Mouse (Mus musculus) liver, embryonic 13.5 days (tissue): Measurements from ENCODE around the gene Rpl10a. TPM values are rescaled to one million over a fixed set of nuclear protein-coding genes. Genes with fewer than 3 reads are reported as not detected.

Source experiments
- ATAC-seq: fragments of 200-750 bp; cut with Nextera tagmentation; 2 replicates; pipeline ENCODE4 v1.8.0; 2017; ENCODE audit warnings: low read depth, mild to moderate bottlenecking, moderate number of reproducible peaks, moderate library complexity
- DNase-seq: peaks from one replicate; pipeline ENCODE4 v3.0.0; 2022
- H3K27ac ChIP-seq: fragments of 300-500 bp; sonication (generic); 2 replicates; pipeline ENCODE4 v1.5.1; 2015; ENCODE audit warnings: moderate library complexity, mild to moderate bottlenecking, inconsistent platforms
- H3K27me3 ChIP-seq: fragments of 300-500 bp; sonication (generic); 2 replicates; pipeline ENCODE4 v1.6.1; 2015; ENCODE audit warnings: mild to moderate bottlenecking, inconsistent platforms
- H3K36me3 ChIP-seq: fragments of 300-500 bp; sonication (generic); 2 replicates; pipeline ENCODE4 v1.6.1; 2015; ENCODE audit warnings: mild to moderate bottlenecking, inconsistent platforms
- H3K4me1 ChIP-seq: fragments of 300-500 bp; sonication (generic); replicated peaks from 2 replicates; pipeline ENCODE4 v1.6.1; 2015; ENCODE audit warnings: inconsistent platforms
- H3K4me2 ChIP-seq: fragments of 300-500 bp; sonication (generic); 2 replicates; pipeline ENCODE4 v1.6.1; 2015; ENCODE audit warnings: inconsistent platforms, mild to moderate bottlenecking, moderate library complexity
- H3K4me3 ChIP-seq: fragments of 300-500 bp; sonication (generic); replicated peaks from 2 replicates; pipeline ENCODE4 v1.5.1; 2015; ENCODE audit warnings: mild to moderate bottlenecking, inconsistent platforms
- H3K9ac ChIP-seq: fragments of 300-500 bp; sonication (generic); 2 replicates; pipeline ENCODE4 v1.6.1; 2015; ENCODE audit warnings: mild to moderate bottlenecking, inconsistent platforms
- H3K9me3 ChIP-seq: fragments of 300-500 bp; sonication (generic); replicated peaks from 2 replicates; pipeline ENCODE4 v1.6.1; 2016; ENCODE audit warnings: inconsistent platforms
- WGBS: fragments of 180-500 bp; shearing (Covaris S2); methylation state at CpG from one replicate; pipeline ENCODE4 v1.1.7; 2015; ENCODE audit not compliant: insufficient replicate concordance; 5-methylcytosine and 5-hydroxymethylcytosine counted together
- polyA plus RNA-seq: library from polyadenylated mRNA; unstranded; fragments of >200 nt; fragmentation: Nextera tagmentation; extraction: Ambion mirVana; gene quantifications from 2 replicates; pipeline ENCODE4 v1.2.1, GENCODE M21; 2015

The Rpl10a gene
- polyA plus RNA-seq: 372 and 464 TPM in 2 replicates

DNA sequence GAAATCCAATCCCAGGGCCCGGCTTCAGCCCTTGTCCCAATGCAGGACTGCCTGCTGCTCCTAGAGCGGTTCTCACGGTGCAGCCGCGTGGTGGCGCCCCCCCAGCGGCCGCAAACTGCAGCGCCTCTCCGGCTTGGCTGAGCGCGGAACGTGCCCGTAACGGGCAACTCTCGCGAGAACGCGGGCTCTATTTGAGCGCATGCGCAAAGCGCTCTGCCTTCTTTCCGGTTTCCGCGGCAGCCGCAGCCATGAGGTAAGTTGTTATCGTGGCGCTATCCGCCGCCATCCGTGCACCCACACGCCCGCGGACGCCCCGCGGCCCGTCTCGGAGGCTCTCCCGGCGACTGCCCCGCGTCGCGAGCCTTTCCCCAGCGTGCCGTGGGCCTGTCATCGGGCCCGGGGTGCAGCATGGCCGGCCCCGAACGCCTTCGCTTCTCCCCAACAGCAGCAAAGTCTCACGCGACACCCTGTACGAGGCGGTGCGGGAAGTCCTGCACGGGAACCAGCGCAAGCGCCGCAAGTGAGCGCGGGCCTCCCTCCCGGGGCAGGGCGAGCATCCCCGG lies at the start of gene Rpl10a:
Rpl10a (plus strand) TSS at position 106 of the 563 bp plus-strand sequence.
- Histone ChIP-seq H3K36me3 (peaks cover 56% of the 10 kb centered on the region), H3K4me1 (peaks cover 57% of the 10 kb centered on the region), H3K9ac (peak within 1 kb of the TSS; percentile 99), H3K9me3 (peaks cover 6% of the 10 kb centered on the region), H3K4me3 (peak within 1 kb of the TSS; percentile 97), H3K27me3 (no peaks in the 10 kb centered on the region), H3K4me2 (peak within 1 kb of the TSS; percentile 95), H3K27ac (peak within 1 kb of the TSS; percentile 95)
- DNase-seq: peak; percentile 96
- under 1% methylated on average over 67 of the region's 67 CpGs for WGBS
- ATAC-seq: peak; percentile 79

DNA sequence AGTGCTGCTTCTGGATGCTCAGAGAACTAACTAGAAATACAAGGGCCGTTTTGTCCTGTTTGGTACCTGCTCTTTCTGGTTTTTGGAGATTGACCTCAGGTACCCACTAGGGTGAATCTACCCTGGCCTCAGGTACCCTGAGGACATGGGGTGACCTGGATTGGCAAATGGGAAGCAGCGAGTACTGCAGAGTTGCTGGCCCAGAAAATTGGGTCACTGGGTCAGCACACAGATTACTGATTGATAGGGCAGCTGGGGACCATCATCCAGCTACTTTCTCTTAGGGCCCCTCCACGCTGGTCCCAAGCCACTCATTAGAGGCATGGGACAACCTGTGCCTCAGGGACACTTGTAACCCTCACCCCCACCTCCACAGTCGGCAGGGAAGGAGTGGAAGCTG lies 49.0 kb upstream of the Rpl10a start:
- no peak overlapping the region for H3K4me2 ChIP-seq
- H3K4me3 ChIP-seq: no peak overlapping the region
- H3K9ac ChIP-seq: no peak overlapping the region
- no peaks in the 10 kb centered on the region for H3K36me3 ChIP-seq
- no peak for DNase-seq
- H3K9me3 ChIP-seq: no peaks in the 10 kb centered on the region
- no peak overlapping the region; the same call in 1 of the 2 replicates for H3K27ac ChIP-seq
- ATAC-seq: no peak
- WGBS: 57% methylated on average over 4 of the region's 4 CpGs
- H3K27me3 ChIP-seq: no peaks in the 10 kb centered on the region
- H3K4me1 ChIP-seq: peaks cover 63% of the 10 kb centered on the region

DNA sequence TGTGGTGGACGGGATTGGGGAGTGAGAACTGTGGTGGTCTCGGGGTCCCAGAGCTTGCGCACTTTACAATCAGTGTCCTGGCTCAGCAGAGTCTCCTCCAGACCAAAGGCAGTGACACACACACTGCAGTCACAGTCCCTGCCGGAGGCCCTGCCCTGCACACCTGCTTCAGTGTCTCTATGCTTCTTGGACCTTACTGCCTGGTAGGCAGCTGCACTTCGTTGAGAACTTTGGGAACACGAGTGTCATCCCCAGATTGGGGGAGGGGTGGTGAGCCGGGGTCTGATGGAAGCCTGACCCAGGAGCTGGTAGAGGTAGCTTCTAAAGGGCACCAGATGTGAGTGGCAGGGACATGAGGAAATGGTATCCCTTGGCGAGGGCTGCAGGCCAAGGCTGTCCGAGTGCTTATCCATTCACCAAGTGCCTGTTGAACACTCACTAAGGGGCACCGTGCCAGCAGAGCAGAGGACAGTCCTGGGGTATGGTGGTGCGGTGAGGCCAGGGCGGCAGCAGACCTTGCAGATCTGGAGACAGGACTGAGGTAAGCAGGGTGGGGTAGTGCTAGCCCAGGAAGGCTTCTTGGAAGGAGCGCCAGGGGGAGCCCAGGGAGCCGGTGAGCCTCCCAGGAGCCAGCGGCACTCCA lies 48.4 kb upstream of the Rpl10a start:
- H3K4me1 ChIP-seq: peaks cover 63% of the 10 kb centered on the region
- no peak overlapping the region for H3K27ac ChIP-seq
- no peaks in the 10 kb centered on the region for H3K27me3 ChIP-seq
- no peak overlapping the region for H3K9ac ChIP-seq
- no peak overlapping the region for H3K4me2 ChIP-seq
- no peaks in the 10 kb centered on the region for H3K9me3 ChIP-seq
- DNase-seq (no peak), ATAC-seq (no peak)
- 77% methylated on average over 15 of the region's 15 CpGs for WGBS
- H3K36me3 ChIP-seq: no peaks in the 10 kb centered on the region
- H3K4me3 ChIP-seq: no peak overlapping the region

DNA sequence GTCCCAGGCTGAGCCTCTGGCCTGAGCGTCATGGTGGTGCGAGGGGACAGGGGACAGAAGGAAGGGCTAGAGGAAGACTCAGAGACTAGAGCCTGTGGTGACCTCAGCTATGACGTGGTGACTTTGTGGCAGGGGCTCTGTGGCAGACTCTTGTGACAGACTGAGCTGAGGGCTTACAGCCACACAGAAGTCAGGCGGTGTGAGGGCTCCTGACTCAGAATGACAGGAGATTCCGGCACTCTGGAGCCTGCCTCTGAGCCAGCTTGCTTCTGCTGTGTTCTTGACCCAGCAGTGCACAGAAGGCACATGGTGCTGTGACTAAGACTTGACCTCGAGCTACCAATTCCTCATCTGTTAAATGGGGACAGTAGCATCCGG lies 47.9 kb upstream of the Rpl10a start:
- no peak for ATAC-seq
- no peak overlapping the region for H3K4me3 ChIP-seq
- H3K36me3 ChIP-seq: no peaks in the 10 kb centered on the region
- H3K9me3 ChIP-seq: no peaks in the 10 kb centered on the region
- no peak overlapping the region for H3K27ac ChIP-seq
- DNase-seq: no peak
- H3K4me1 ChIP-seq: peaks cover 62% of the 10 kb centered on the region
- no peak overlapping the region for H3K9ac ChIP-seq
- H3K27me3 ChIP-seq: no peaks in the 10 kb centered on the region
- WGBS: 64% methylated on average over 7 of the region's 7 CpGs
- H3K4me2 ChIP-seq: no peak overlapping the region

DNA sequence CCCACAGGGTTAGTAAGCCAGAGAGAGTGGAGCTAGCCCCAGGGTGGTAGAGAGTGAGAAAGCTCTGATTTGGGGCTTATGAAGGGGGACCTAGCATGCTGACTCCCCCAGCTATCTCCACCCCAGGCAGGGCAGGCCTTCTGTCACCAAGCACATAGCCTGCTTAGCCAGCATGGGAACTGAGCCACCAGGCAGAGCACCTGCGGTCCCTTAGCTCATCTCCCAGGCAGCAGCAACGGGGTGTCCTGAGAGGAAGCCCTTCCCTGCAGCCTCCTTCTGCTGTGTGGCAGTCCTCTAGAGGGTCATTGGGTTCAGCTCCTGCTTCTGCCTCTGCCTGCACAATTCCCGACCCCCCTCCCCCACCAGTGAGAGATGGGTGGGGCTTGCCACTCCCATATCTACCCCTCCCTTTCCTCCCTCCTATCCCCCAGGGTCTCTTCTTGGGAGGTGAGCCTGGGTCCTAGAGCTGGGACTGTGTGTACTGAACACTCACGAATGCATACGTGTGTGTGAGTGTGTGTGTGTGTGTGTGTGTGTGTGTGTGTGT lies 47.4 kb upstream of the Rpl10a start:
- DNase-seq (no peak), ATAC-seq (no peak)
- WGBS: 57% methylated on average over 5 of the region's 5 CpGs
- Histone ChIP-seq H3K27ac (no peak overlapping the region), H3K4me2 (no peak overlapping the region), H3K27me3 (no peaks in the 10 kb centered on the region), H3K4me1 (peaks cover 58% of the 10 kb centered on the region), H3K36me3 (no peaks in the 10 kb centered on the region), H3K4me3 (no peak overlapping the region), H3K9ac (no peak overlapping the region), H3K9me3 (no peaks in the 10 kb centered on the region)

DNA sequence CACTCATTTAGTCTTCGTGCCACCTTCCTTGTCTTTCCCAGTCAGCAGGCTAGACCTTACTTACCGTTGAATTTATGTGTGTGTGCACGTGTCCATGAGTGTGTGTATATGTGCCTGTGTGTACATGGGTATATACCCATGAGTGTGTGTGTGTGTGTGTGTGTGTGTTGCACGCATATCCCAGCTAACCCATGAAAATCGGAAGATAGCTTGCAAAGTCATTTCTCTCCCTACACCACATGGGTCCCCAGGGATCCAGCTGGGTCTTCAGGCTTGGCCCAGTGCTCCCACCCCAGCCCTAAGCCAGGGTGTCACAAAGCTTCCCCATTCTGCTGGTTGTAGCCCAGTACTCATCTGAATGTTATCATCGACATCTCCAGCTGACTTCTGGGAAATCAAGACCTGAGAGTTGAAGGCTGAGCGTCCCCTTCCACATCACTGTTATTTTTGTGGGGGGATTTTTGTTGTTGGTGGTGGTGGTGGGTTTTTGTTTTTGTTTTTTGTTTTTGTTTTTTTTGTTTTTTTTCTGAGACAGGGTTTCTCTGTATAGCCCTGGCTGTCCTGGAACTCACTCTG lies 46.3 kb upstream of the Rpl10a start:
- Histone ChIP-seq H3K27me3 (no peaks in the 10 kb centered on the region), H3K4me3 (no peak overlapping the region), H3K4me2 (no peak overlapping the region), H3K9ac (no peak overlapping the region), H3K4me1 (peaks cover 62% of the 10 kb centered on the region), H3K27ac (no peak overlapping the region), H3K9me3 (no peaks in the 10 kb centered on the region), H3K36me3 (0 out of 2 replicates have a peak, but pooled peaks cover 4% of the 10 kb centered on the region)
- DNase-seq: no peak
- no peak for ATAC-seq
- 72% methylated on average over 7 of the region's 7 CpGs for WGBS

DNA sequence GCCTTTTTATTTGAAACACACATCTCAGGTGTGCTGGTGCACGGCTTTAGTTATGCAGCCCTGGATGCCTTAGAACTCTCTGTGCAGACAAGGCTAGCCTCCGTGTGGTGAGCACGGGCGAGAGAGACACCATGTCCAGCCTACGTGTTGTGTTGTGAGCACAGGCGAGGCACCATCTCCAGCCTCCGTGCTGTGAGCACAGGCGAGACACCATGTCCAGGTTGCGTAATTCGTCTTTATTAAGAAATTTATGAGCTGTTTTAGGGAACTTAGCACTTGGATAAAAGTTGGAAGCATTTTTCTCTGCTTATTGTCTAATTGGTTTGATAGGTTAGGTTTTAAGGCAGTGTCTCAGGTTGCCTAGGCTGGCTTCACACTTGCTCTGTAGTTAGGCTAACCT lies 45.1 kb upstream of the Rpl10a start:
- H3K36me3 ChIP-seq: 0 out of 2 replicates have a peak, but pooled peaks cover 8% of the 10 kb centered on the region
- no peak overlapping the region for H3K4me2 ChIP-seq
- no peak for ATAC-seq
- WGBS: 82% methylated on average over 10 of the region's 10 CpGs
- no peaks in the 10 kb centered on the region for H3K27me3 ChIP-seq
- H3K9me3 ChIP-seq: no peaks in the 10 kb centered on the region
- peaks cover 54% of the 10 kb centered on the region for H3K4me1 ChIP-seq
- H3K9ac ChIP-seq: no peak overlapping the region
- H3K27ac ChIP-seq: no peak overlapping the region
- no peak for DNase-seq
- H3K4me3 ChIP-seq: no peak overlapping the region

DNA sequence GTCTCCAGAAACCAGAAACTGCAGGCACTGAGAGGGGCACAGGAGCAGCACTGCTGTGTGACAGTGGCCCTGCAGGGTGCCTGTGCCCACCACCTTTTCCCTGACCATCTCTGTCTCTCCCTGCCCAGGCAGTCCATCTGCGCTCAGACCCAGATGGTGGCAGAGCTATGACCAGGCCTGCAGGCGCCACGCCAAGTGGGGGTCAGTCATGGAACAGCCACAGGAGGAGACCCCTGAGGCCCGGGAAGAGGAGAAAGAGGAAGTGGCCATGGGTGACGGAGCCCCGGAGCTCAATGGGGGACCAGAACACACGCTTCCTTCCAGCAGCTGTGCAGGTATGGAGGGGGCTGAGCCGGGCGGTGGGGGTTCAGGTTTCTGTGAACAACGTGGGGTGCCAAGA lies 42.1 kb upstream of the Rpl10a start:
- Histone ChIP-seq H3K27ac (no peak overlapping the region), H3K4me1 (peaks cover 39% of the 10 kb centered on the region), H3K27me3 (no peaks in the 10 kb centered on the region), H3K4me3 (no peak overlapping the region), H3K4me2 (no peak overlapping the region), H3K9me3 (no peaks in the 10 kb centered on the region), H3K36me3 (peaks cover 10% of the 10 kb centered on the region; the same call in 1 of the 2 replicates), H3K9ac (no peak overlapping the region)
- ATAC-seq: no peak
- no peak for DNase-seq
- 56% methylated on average over 10 of the region's 10 CpGs for WGBS

DNA sequence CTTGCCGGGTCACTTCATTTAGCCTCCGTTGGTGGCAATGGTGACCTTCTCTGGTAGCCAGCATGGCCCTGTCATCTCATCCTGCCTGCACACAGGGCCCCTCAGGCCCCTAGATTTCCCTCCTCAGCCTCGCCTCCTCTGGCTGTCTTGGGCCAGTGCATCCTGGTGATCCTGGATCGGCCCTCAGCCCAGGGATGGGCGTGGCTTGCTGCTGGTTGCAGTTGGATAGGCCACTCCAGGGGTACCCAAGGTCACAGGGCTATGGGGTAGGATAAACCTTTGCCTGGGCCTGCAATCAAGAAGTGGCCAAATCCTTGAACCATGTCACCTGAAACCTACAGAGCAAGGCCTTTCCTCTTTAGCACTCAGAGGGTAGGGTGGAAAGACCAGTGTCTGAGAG lies 41.3 kb upstream of the Rpl10a start:
- H3K9ac ChIP-seq: no peak overlapping the region
- H3K4me1 ChIP-seq: peaks cover 39% of the 10 kb centered on the region
- no peak overlapping the region for H3K4me3 ChIP-seq
- ATAC-seq (no peak), DNase-seq (no peak)
- WGBS: 54% methylated on average over 5 of the region's 5 CpGs
- H3K27ac ChIP-seq: no peak overlapping the region; the same call in 1 of the 2 replicates
- H3K4me2 ChIP-seq: no peak overlapping the region
- H3K9me3 ChIP-seq: no peaks in the 10 kb centered on the region
- peaks cover 14% of the 10 kb centered on the region for H3K36me3 ChIP-seq
- H3K27me3 ChIP-seq: no peaks in the 10 kb centered on the region

DNA sequence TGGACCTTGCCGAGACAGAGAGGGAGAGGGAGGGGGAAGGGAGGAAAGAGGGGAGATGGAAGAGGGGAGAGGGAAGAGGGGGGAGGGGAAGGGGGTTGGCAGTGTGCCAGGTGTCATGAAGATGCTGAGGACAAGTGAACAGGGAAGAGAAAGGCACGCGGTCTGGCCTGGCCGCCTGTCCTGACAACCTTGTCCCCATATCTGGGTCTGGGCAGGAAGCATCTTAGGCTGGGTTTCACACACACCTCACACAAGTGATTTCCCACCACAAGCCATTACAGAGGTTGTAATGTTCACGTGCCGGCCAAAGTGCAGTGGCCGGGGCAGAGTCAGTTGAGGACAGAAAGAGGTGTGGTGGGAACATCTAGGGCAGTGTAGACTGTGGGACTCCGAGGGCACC lies 40.7 kb upstream of the Rpl10a start:
- WGBS: 55% methylated on average over 8 of the region's 8 CpGs
- no peak overlapping the region for H3K9ac ChIP-seq
- H3K9me3 ChIP-seq: no peaks in the 10 kb centered on the region
- H3K27ac ChIP-seq: no peak overlapping the region
- DNase-seq (no peak), ATAC-seq (peak; percentile 54)
- H3K27me3 ChIP-seq: no peaks in the 10 kb centered on the region
- H3K36me3 ChIP-seq: peaks cover 20% of the 10 kb centered on the region
- H3K4me1 ChIP-seq: peaks cover 37% of the 10 kb centered on the region
- no peak overlapping the region for H3K4me3 ChIP-seq
- no peak overlapping the region for H3K4me2 ChIP-seq

DNA sequence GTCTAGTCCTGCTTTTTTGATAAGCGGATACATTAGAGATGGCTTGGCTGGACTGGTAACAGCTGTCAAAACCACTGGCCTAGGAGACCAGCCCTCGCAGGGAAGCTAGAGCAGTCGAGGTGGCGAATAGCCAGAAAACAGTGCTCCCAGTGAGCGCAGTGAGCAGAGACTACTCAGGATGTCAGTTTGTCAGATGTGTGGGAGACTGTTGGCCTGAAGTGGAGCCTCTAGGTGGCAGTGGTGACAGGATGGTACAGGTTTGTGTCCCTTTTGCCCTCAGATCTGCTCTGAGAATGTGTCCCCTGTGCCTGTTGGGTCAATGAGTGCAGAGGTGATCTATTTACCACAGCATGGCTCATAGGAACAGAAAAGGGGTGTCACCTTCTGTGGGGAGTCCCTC lies 40.3 kb upstream of the Rpl10a start:
- Histone ChIP-seq H3K4me2 (no peak overlapping the region), H3K9ac (no peak overlapping the region), H3K9me3 (no peaks in the 10 kb centered on the region), H3K27ac (no peak overlapping the region), H3K27me3 (no peaks in the 10 kb centered on the region), H3K4me1 (peaks cover 36% of the 10 kb centered on the region), H3K36me3 (peaks cover 21% of the 10 kb centered on the region), H3K4me3 (no peak overlapping the region)
- 56% methylated on average over 5 of the region's 5 CpGs for WGBS
- ATAC-seq (no peak), DNase-seq (no peak)
